Mouse (Mus musculus): ENCODE data around the gene Arrdc3. TPM values are rescaled to one million over a fixed set of nuclear protein-coding genes. Genes with fewer than 3 reads are reported as not detected.

Arrdc3 gene
- polyA plus RNA-seq, 1 experiment, result 8.1 TPM

GRCm38 (mm10) chr13:80897411-80897810, 14.2 kb downstream of the Arrdc3 start:
- 0 out of 2 replicates have a peak, but pooled peaks cover 2% of the 10 kb centered on the region for H3K4me1 ChIP-seq (ENCODE audit: control insufficient read depth, insufficient read depth, insufficient read length, low read length)
- no peaks in the 10 kb centered on the region for H3K27me3 ChIP-seq (ENCODE audit: control insufficient read depth, insufficient read depth, low read length)
- peaks cover 22% of the 10 kb centered on the region for H3K36me3 ChIP-seq (ENCODE audit: control insufficient read depth, insufficient read depth, low read length)
- H3K4me3 ChIP-seq (ENCODE audit: low read depth, low read length), result no peak overlapping the region
- no peak for TF ChIP-seq POLR2A (IDR thresholded peaks at IDR 0.05; ENCODE audit: low read depth, low read length)
- no peak for TF ChIP-seq CTCF (IDR thresholded peaks at IDR 0.05; ENCODE audit: extremely low read depth, insufficient read length, insufficient replicate concordance, low read depth, low read length)
- no peak overlapping the region for H3K27ac ChIP-seq (ENCODE audit: insufficient read depth, low read depth, low read length)
- 73% methylated on average over 1 of the region's 1 CpGs for WGBS

GRCm38 (mm10) chr13:80898095-80898494, 14.9 kb downstream of the Arrdc3 start:
- Histone ChIP-seq H3K4me3 (ENCODE audit: low read depth, low read length) (no peak overlapping the region), H3K27me3 (ENCODE audit: control insufficient read depth, insufficient read depth, low read length) (no peaks in the 10 kb centered on the region), H3K4me1 (ENCODE audit: control insufficient read depth, insufficient read depth, insufficient read length, low read length) (0 out of 2 replicates have a peak, but pooled peaks cover 2% of the 10 kb centered on the region), H3K36me3 (ENCODE audit: control insufficient read depth, insufficient read depth, low read length) (peaks cover 18% of the 10 kb centered on the region), H3K27ac (ENCODE audit: insufficient read depth, low read depth, low read length) (no peak overlapping the region)
- TF ChIP-seq POLR2A (IDR thresholded peaks at IDR 0.05; ENCODE audit: low read depth, low read length) (no peak), CTCF (IDR thresholded peaks at IDR 0.05; ENCODE audit: extremely low read depth, insufficient read length, insufficient replicate concordance, low read depth, low read length) (no peak)
- 94% methylated on average over 4 of the region's 4 CpGs for WGBS

- TF ChIP-seq POLR2A (IDR thresholded peaks at IDR 0.05; ENCODE audit: low read depth, low read length), result no peak
- TF ChIP-seq CTCF (IDR thresholded peaks at IDR 0.05; ENCODE audit: extremely low read depth, insufficient read length, insufficient replicate concordance, low read depth, low read length), result no peak
- Histone ChIP-seq H3K27ac (ENCODE audit: insufficient read depth, low read depth, low read length) (no peak overlapping the region), H3K27me3 (ENCODE audit: control insufficient read depth, insufficient read depth, low read length) (no peaks in the 10 kb centered on the region), H3K4me1 (ENCODE audit: control insufficient read depth, insufficient read depth, insufficient read length, low read length) (0 out of 2 replicates have a peak, but pooled peaks cover 2% of the 10 kb centered on the region), H3K4me3 (ENCODE audit: low read depth, low read length) (no peak overlapping the region), H3K36me3 (ENCODE audit: control insufficient read depth, insufficient read depth, low read length) (peaks cover 6% of the 10 kb centered on the region)
- 68% methylated on average over 2 of the region's 2 CpGs for WGBS
Measured at GRCm38 (mm10) chr13:80899435-80900029, 16.3 kb downstream of the Arrdc3 start.

- WGBS, result 84% methylated on average over 4 of the region's 4 CpGs
- TF ChIP-seq CTCF (IDR thresholded peaks at IDR 0.05; ENCODE audit: extremely low read depth, insufficient read length, insufficient replicate concordance, low read depth, low read length) (no peak), POLR2A (IDR thresholded peaks at IDR 0.05; ENCODE audit: low read depth, low read length) (no peak)
Measured at GRCm38 (mm10) chr13:80901432-80901831, 18.2 kb downstream of the Arrdc3 start.

GRCm38 (mm10) chr13:80902796-80903195, 19.6 kb downstream of the Arrdc3 start:
- 89% methylated on average over 3 of the region's 3 CpGs for whole genome bisulfite sequencing
- Histone ChIP-seq H3K4me3 (ENCODE audit: low read depth, low read length) (no peak overlapping the region), H3K4me1 (ENCODE audit: control insufficient read depth, insufficient read depth, insufficient read length, low read length) (no peaks in the 10 kb centered on the region), H3K36me3 (ENCODE audit: control insufficient read depth, insufficient read depth, low read length) (no peaks in the 10 kb centered on the region), H3K27ac (ENCODE audit: insufficient read depth, low read depth, low read length) (no peak overlapping the region), H3K27me3 (ENCODE audit: control insufficient read depth, insufficient read depth, low read length) (no peaks in the 10 kb centered on the region)
- TF ChIP-seq POLR2A (IDR thresholded peaks at IDR 0.05; ENCODE audit: low read depth, low read length) (no peak), CTCF (IDR thresholded peaks at IDR 0.05; ENCODE audit: extremely low read depth, insufficient read length, insufficient replicate concordance, low read depth, low read length) (no peak)

More at GRCm38 (mm10) chr13:80901432-80901831, 18.2 kb downstream of the Arrdc3 start:
- Histone ChIP-seq H3K27ac (ENCODE audit: insufficient read depth, low read depth, low read length) (no peak overlapping the region), H3K4me1 (ENCODE audit: control insufficient read depth, insufficient read depth, insufficient read length, low read length) (0 out of 2 replicates have a peak, but pooled peaks cover 2% of the 10 kb centered on the region), H3K27me3 (ENCODE audit: control insufficient read depth, insufficient read depth, low read length) (no peaks in the 10 kb centered on the region), H3K4me3 (ENCODE audit: low read depth, low read length) (no peak overlapping the region), H3K36me3 (ENCODE audit: control insufficient read depth, insufficient read depth, low read length) (peaks cover 2% of the 10 kb centered on the region; the same call in 1 of the 2 replicates)

GRCm38 (mm10) chr13:80913361-80913760, 30.2 kb downstream of the Arrdc3 start:
- TF ChIP-seq POLR2A (IDR thresholded peaks at IDR 0.05; ENCODE audit: low read depth, low read length) (no peak), CTCF (IDR thresholded peaks at IDR 0.05; ENCODE audit: extremely low read depth, insufficient read length, insufficient replicate concordance, low read depth, low read length) (no peak)
- H3K4me3 ChIP-seq (ENCODE audit: low read depth, low read length), result no peak overlapping the region
- no peaks in the 10 kb centered on the region for H3K36me3 ChIP-seq (ENCODE audit: control insufficient read depth, insufficient read depth, low read length)
- H3K27me3 ChIP-seq (ENCODE audit: control insufficient read depth, insufficient read depth, low read length), result no peaks in the 10 kb centered on the region
- peaks cover 4% of the 10 kb centered on the region; the same call in 1 of the 2 replicates for H3K4me1 ChIP-seq (ENCODE audit: control insufficient read depth, insufficient read depth, insufficient read length, low read length)
- H3K27ac ChIP-seq (ENCODE audit: insufficient read depth, low read depth, low read length), result no peak overlapping the region

DNA sequence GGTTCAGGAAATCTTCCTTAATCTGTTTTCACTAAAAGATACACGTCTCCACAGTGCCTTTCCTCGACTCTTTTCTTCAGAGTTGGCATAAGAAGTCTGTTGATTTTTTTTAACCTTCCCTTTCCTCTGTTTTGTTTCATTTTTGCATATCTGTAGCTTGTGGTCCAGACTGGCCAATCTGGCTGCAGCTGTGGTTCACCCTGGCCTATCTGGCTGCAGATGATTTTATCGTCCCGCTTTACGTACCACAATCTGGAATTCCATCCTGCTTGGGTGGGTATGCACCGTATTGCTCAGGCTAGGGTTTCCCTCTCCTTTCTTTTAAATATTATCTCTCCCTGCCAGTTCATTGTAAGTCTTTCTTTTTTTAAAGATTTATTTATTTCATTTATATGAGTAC, 37.8 kb downstream of the Arrdc3 start:
- H3K36me3 ChIP-seq (ENCODE audit: control insufficient read depth, insufficient read depth, low read length), result no peaks in the 10 kb centered on the region
- WGBS, result 80% methylated on average over 6 of the region's 6 CpGs
- TF ChIP-seq CTCF (IDR thresholded peaks at IDR 0.05; ENCODE audit: extremely low read depth, insufficient read length, insufficient replicate concordance, low read depth, low read length) (no peak), POLR2A (IDR thresholded peaks at IDR 0.05; ENCODE audit: low read depth, low read length) (no peak)
- no peak overlapping the region for H3K27ac ChIP-seq (ENCODE audit: insufficient read depth, low read depth, low read length)
- no peak overlapping the region for H3K4me3 ChIP-seq (ENCODE audit: low read depth, low read length)
- H3K27me3 ChIP-seq (ENCODE audit: control insufficient read depth, insufficient read depth, low read length), result no peaks in the 10 kb centered on the region
- H3K4me1 ChIP-seq (ENCODE audit: control insufficient read depth, insufficient read depth, insufficient read length, low read length), result no peaks in the 10 kb centered on the region

Measured in small intestine, adult 2 months (tissue).